Comparison of ENCODE assay signal across 16 mouse cellular contexts in genomic region chr11:31724506-31724905, GRCm38 (mm10).
"Had no signal": no experiment of that assay in that cellular context is flagged by ENCODE, and none has a peak within 500 bp of the region (broad histone marks: within the 10 kb centered on the region; RNA-seq: fewer than 3 reads in every experiment).

No protein-coding gene starts in this region.

- H3K36me3 ChIP-seq: neural tube, embryonic 12.5 days; neural tube, embryonic 13.5 days; neural tube, embryonic 15.5 days; stomach, embryonic 15.5 days had no signal

- H3K4me2 ChIP-seq: neural tube, embryonic 12.5 days; neural tube, embryonic 13.5 days; neural tube, embryonic 15.5 days; stomach, embryonic 15.5 days had no signal

- H3K9me3 ChIP-seq: neural tube, embryonic 12.5 days; neural tube, embryonic 13.5 days; neural tube, embryonic 15.5 days; stomach, embryonic 15.5 days had no signal

- H3K27me3 ChIP-seq: neural tube, embryonic 12.5 days; neural tube, embryonic 13.5 days; neural tube, embryonic 15.5 days; stomach, embryonic 15.5 days had no signal

- H3K27ac ChIP-seq: neural tube, embryonic 12.5 days; neural tube, embryonic 13.5 days; neural tube, embryonic 15.5 days; stomach, embryonic 15.5 days; stomach, postnatal 0 days had no signal

- H3K9ac ChIP-seq: neural tube, embryonic 12.5 days; neural tube, embryonic 13.5 days; neural tube, embryonic 15.5 days; stomach, embryonic 15.5 days had no signal

- H3K4me3 ChIP-seq: neural tube, embryonic 12.5 days; neural tube, embryonic 13.5 days; neural tube, embryonic 15.5 days; stomach, embryonic 15.5 days had no signal

- DNase-seq: retina, postnatal 1 day; right cerebral cortex, adult 18-20 months; right cerebral cortex, postnatal 14 days; right cerebral cortex, postnatal 25 days; right cerebral cortex, postnatal 4 days; spleen, adult 18-20 months; thymus, adult 18-20 months; thymus, adult 2 months; thymus, postnatal 14 days; thymus, postnatal 25 days; thymus, postnatal 36 days had no signal

- H3K4me1 ChIP-seq: neural tube, embryonic 12.5 days; neural tube, embryonic 13.5 days; neural tube, embryonic 15.5 days; stomach, embryonic 15.5 days had no signal
